Mouse (Mus musculus) heart, embryonic 16.5 days (tissue): ENCODE data around the gene Spats2. TPM values are rescaled to one million over a fixed set of nuclear protein-coding genes. Genes with fewer than 3 reads are reported as not detected.
A peak's percentile ranks its signal among the peaks of the same experiment; 100 is the strongest.
"Not testable (repeated sequence)": the region's sequence is repeated elsewhere in the genome, so short reads cannot be mapped to it uniquely, and the experiment has no call there.

Experiments used
- ATAC-seq: fragments of 200-750 bp; cut with Nextera tagmentation; replicated peaks from 2 replicates; pipeline ENCODE4 v1.8.0; 2017; ENCODE audit warnings: moderate number of reproducible peaks; ENCODE audit not compliant: insufficient read depth, low FRiP score; ENCODE audit errors: extremely low read depth
- H3K27ac ChIP-seq: fragments of 300-500 bp; sonication (generic); 2 replicates; pipeline ENCODE4 v1.5.1; 2014; ENCODE audit warnings: mild to moderate bottlenecking, low read length, control low read depth, moderate library complexity
- H3K27me3 ChIP-seq: fragments of 300-500 bp; sonication (generic); 2 replicates; pipeline ENCODE4 v1.6.1; 2014; ENCODE audit warnings: low read length, mixed read lengths; ENCODE audit not compliant: control insufficient read depth, insufficient read depth
- H3K36me3 ChIP-seq: fragments of 300-500 bp; sonication (generic); 2 replicates; pipeline ENCODE4 v1.6.1; 2014; ENCODE audit not compliant: control insufficient read depth, insufficient read depth
- H3K4me1 ChIP-seq: fragments of 300-500 bp; sonication (generic); 2 replicates; pipeline ENCODE4 v1.6.1; 2014; ENCODE audit warnings: low read length, mixed read lengths; ENCODE audit not compliant: control insufficient read depth, insufficient read depth
- H3K4me2 ChIP-seq: fragments of 300-500 bp; sonication (generic); 2 replicates; pipeline ENCODE4 v1.6.1; 2014; ENCODE audit warnings: low read depth, mild to moderate bottlenecking, control low read depth, low read length
- H3K4me3 ChIP-seq: fragments of 300-500 bp; sonication (generic); 2 replicates; pipeline ENCODE4 v1.5.1; 2014; ENCODE audit warnings: mild to moderate bottlenecking, control low read depth, low read length
- H3K9ac ChIP-seq: fragments of 300-500 bp; sonication (generic); 2 replicates; pipeline ENCODE4 v1.6.1; 2014; ENCODE audit warnings: low read length, control low read depth
- H3K9me3 ChIP-seq: fragments of 300-500 bp; sonication (generic); replicated peaks from 2 replicates; pipeline ENCODE4 v1.6.1; 2016; ENCODE audit warnings: low read length; ENCODE audit not compliant: control insufficient read depth
- WGBS: fragments of 180-500 bp; shearing (Covaris S2); extraction: QIAGEN DNeasy Blood & Tissue Kit; methylation state at CpG from one replicate; pipeline ENCODE4 v1.1.7; 2014; 5-methylcytosine and 5-hydroxymethylcytosine counted together
- polyA plus RNA-seq: library from polyadenylated mRNA; unstranded; fragments of >200 nt; fragmentation: Nextera tagmentation; extraction: Ambion mirVana; gene quantifications from 2 replicates; pipeline ENCODE4 v1.2.1, GENCODE M21; 2015

Gene Spats2
- polyA plus RNA-seq, 1 experiment from 2014 or later = 25.5 TPM

- H3K4me1 ChIP-seq = no peaks in the 10 kb centered on the region
- H3K27me3 ChIP-seq = no peaks in the 10 kb centered on the region
- H3K9ac ChIP-seq = no peak overlapping the region
- no peak overlapping the region for H3K27ac ChIP-seq
- 0 out of 2 replicates have a peak, but pooled peaks have one; percentile 51 for ATAC-seq
- H3K9me3 ChIP-seq = no peaks in the 10 kb centered on the region
- 61% methylated on average over 4 of the region's 4 CpGs for WGBS
- peaks cover 29% of the 10 kb centered on the region for H3K36me3 ChIP-seq
- H3K4me3 ChIP-seq = no peak overlapping the region
- no peak overlapping the region for H3K4me2 ChIP-seq
Observed at GRCm38 (mm10) chr15:99240129-99240528, 114.4 kb downstream of the Spats2 start.

GRCm38 (mm10) chr15:99241249-99241648 is 115.5 kb downstream of the Spats2 start:
- H3K4me3 ChIP-seq = no peak overlapping the region
- WGBS = 75% methylated on average over 4 of the region's 4 CpGs
- no peak overlapping the region for H3K9ac ChIP-seq
- no peak overlapping the region for H3K27ac ChIP-seq
- H3K9me3 ChIP-seq = no peaks in the 10 kb centered on the region
- peaks cover 36% of the 10 kb centered on the region for H3K36me3 ChIP-seq
- H3K4me2 ChIP-seq = no peak overlapping the region
- no peaks in the 10 kb centered on the region for H3K27me3 ChIP-seq
- no peaks in the 10 kb centered on the region for H3K4me1 ChIP-seq
- no peak for ATAC-seq

- H3K4me3 ChIP-seq = no peak overlapping the region
- ATAC-seq = no peak
- no peaks in the 10 kb centered on the region for H3K27me3 ChIP-seq
- H3K9me3 ChIP-seq = no peaks in the 10 kb centered on the region
- H3K9ac ChIP-seq = no peak overlapping the region
- peaks cover 43% of the 10 kb centered on the region for H3K36me3 ChIP-seq
- H3K27ac ChIP-seq = no peak overlapping the region
- no peak overlapping the region for H3K4me2 ChIP-seq
- 91% methylated on average over 10 of the region's 10 CpGs for WGBS
- peaks cover 4% of the 10 kb centered on the region; the same call in 1 of the 2 replicates for H3K4me1 ChIP-seq
Observed at GRCm38 (mm10) chr15:99242045-99242444, 116.3 kb downstream of the Spats2 start.

GRCm38 (mm10) chr15:99246736-99247135 is 121.0 kb downstream of the Spats2 start:
- peaks cover 32% of the 10 kb centered on the region for H3K4me1 ChIP-seq
- H3K9ac ChIP-seq = 0 out of 2 replicates have a peak overlapping the region, but pooled peaks have one; percentile 25
- not testable (repeated sequence) for H3K9me3 ChIP-seq, H3K4me3 ChIP-seq, H3K27me3 ChIP-seq, ATAC-seq
- H3K27ac ChIP-seq = peak overlapping the region; percentile 98
- 0 out of 2 replicates have a peak overlapping the region, but pooled peaks have one; percentile 3 for H3K4me2 ChIP-seq
- WGBS = 75% methylated on average over 6 of the region's 6 CpGs
- H3K36me3 ChIP-seq = peaks cover 39% of the 10 kb centered on the region

GRCm38 (mm10) chr15:99248972-99249371 is 123.3 kb downstream of the Spats2 start:
- Histone ChIP-seq H3K9ac (peak overlapping the region; percentile 75), H3K27me3 (no peaks in the 10 kb centered on the region), H3K36me3 (peaks cover 26% of the 10 kb centered on the region), H3K4me1 (peaks cover 40% of the 10 kb centered on the region), H3K4me3 (peak overlapping the region; percentile 43), H3K9me3 (no peaks in the 10 kb centered on the region), H3K27ac (peak overlapping the region; percentile 98), H3K4me2 (peak overlapping the region; percentile 78)
- WGBS = 45% methylated on average over 9 of the region's 9 CpGs
- peak; percentile 59 for ATAC-seq

GRCm38 (mm10) chr15:99249938-99250337 is 124.2 kb downstream of the Spats2 start:
- Histone ChIP-seq H3K27me3 (no peaks in the 10 kb centered on the region), H3K36me3 (peaks cover 17% of the 10 kb centered on the region), H3K4me1 (peaks cover 49% of the 10 kb centered on the region), H3K9ac (peak overlapping the region; percentile 75), H3K4me2 (peak overlapping the region; percentile 78), H3K27ac (peak overlapping the region; percentile 98), H3K9me3 (no peaks in the 10 kb centered on the region), H3K4me3 (peak overlapping the region; percentile 43)
- no peak for ATAC-seq
- WGBS = 79% methylated on average over 11 of the region's 11 CpGs

- not testable (repeated sequence) for H3K27me3 ChIP-seq, ATAC-seq, H3K9me3 ChIP-seq
- Histone ChIP-seq H3K27ac (peak overlapping the region; percentile 66), H3K4me3 (peak overlapping the region; percentile 69), H3K36me3 (peaks cover 11% of the 10 kb centered on the region), H3K4me1 (peaks cover 52% of the 10 kb centered on the region), H3K4me2 (peak overlapping the region; percentile 78), H3K9ac (peak overlapping the region; percentile 72)
- WGBS = 1% methylated on average over 14 of the region's 15 CpGs
Observed at GRCm38 (mm10) chr15:99251111-99251510, 125.4 kb downstream of the Spats2 start.

- Histone ChIP-seq H3K36me3 (peaks cover 5% of the 10 kb centered on the region; the same call in 1 of the 2 replicates), H3K4me1 (peaks cover 50% of the 10 kb centered on the region), H3K27me3 (no peaks in the 10 kb centered on the region), H3K9ac (peak within 1 kb of the TSS; percentile 80), H3K27ac (peak within 1 kb of the TSS; percentile 100), H3K9me3 (no peaks in the 10 kb centered on the region), H3K4me2 (peak within 1 kb of the TSS; percentile 93), H3K4me3 (peak within 1 kb of the TSS; percentile 69)
- peak; percentile 91 for ATAC-seq
- under 1% methylated on average over 52 of the region's 52 CpGs for WGBS
Observed at GRCm38 (mm10) chr15:99251626-99252380, 126.1 kb downstream of the Spats2 start, which contains the start of gene Mcrs1. Mcrs1 (minus strand) TSS chr15:99251961.
